ENCODE assay signal across 11 mouse cellular contexts in the genomic region with DNA sequence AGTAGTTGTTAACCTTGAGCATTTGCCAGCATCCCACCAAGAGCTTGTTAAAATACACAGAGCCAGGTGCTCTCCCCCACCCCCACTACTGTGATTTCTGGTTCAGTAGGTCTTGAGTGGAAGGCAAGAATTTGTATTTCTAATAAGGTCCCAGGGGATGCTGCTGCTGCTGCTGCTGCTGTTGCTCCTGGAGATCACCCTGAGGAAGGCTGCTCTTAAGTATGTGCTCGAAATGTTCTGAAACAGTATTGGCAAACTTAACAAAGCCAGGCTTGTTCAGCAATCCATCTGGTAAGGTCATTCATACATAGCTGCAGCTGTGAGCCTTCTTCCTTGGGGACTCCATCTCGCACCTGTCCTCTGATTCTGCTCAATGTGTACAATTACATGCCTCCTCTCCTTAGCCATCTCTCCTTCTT.
DNase-seq lines count a peak whose midpoint lies in the region; ATAC-seq lines count a peak whose summit lies in the region.
"Had no signal": no experiment of that assay in that cellular context is flagged by ENCODE, and none has a peak within 500 bp of the region (broad histone marks: within the 10 kb centered on the region; RNA-seq: fewer than 3 reads in every experiment).

No protein-coding gene starts in this region.

- ATAC-seq in heart, embryonic 12.5 days (ENCODE audit: insufficient number of reproducible peaks, low FRiP score) = no peak
- ATAC-seq in embryonic facial prominence, embryonic 15.5 days (ENCODE audit: insufficient number of reproducible peaks, low FRiP score, low TSS enrichment, low read depth) = peak; percentile 44; the same call in 1 of the 2 replicates
- ATAC-seq in midbrain, embryonic 14.5 days (ENCODE audit: low FRiP score, low TSS enrichment) = 0 out of 2 replicates have a peak, but pooled peaks have one; percentile 28
- no peak for ATAC-seq in monocyte, adult 5-6 weeks (replicated peaks; ENCODE audit: insufficient number of reproducible peaks, low FRiP score, low TSS enrichment, poor library complexity, severe bottlenecking)

- H3K4me1 ChIP-seq in heart, embryonic 12.5 days (replicated peaks) = no peaks in the 10 kb centered on the region
- H3K4me1 ChIP-seq in embryonic facial prominence, embryonic 15.5 days = peaks cover 9% of the 10 kb centered on the region
- peaks cover 6% of the 10 kb centered on the region; the same call in 1 of the 2 replicates for H3K4me1 ChIP-seq in midbrain, embryonic 14.5 days (ENCODE audit: control insufficient read depth, insufficient read depth, low read length)
- H3K4me1 ChIP-seq: megakaryocyte, embryonic 14.5 days had no signal

- H3K27ac ChIP-seq in heart, embryonic 12.5 days (ENCODE audit: poor library complexity, severe bottlenecking) = no peak overlapping the region
- H3K27ac ChIP-seq in embryonic facial prominence, embryonic 15.5 days (replicated peaks) = no peak overlapping the region
- no peak overlapping the region for H3K27ac ChIP-seq in midbrain, embryonic 14.5 days (replicated peaks; ENCODE audit: low read depth, low read length)
- H3K27ac ChIP-seq: forebrain, embryonic 10.5 days; kidney, postnatal 0 days had no signal

- H3K27me3 ChIP-seq in heart, embryonic 12.5 days (replicated peaks) = no peaks in the 10 kb centered on the region
- H3K27me3 ChIP-seq in embryonic facial prominence, embryonic 15.5 days = no peaks in the 10 kb centered on the region
- no peaks in the 10 kb centered on the region for H3K27me3 ChIP-seq in midbrain, embryonic 14.5 days (ENCODE audit: control insufficient read depth, insufficient read depth, low read length)
- H3K27me3 ChIP-seq: megakaryocyte, embryonic 14.5 days had no signal

- DNase-seq in heart, adult 18-20 months = peak; percentile 22 to 23
- DNase-seq in brain, adult 2 months (ENCODE audit: low read depth, low spot score) = peak; percentile 22
- DNase-seq in midbrain, embryonic 14.5 days = peak; percentile 52
- no peak for DNase-seq in lung, postnatal 10 days
- DNase-seq: thymus, postnatal 14 days had no signal

- no peak overlapping the region for H3K4me3 ChIP-seq in heart, embryonic 12.5 days
- no peak overlapping the region for H3K4me3 ChIP-seq in embryonic facial prominence, embryonic 15.5 days (replicated peaks)
- no peak overlapping the region for H3K4me3 ChIP-seq in midbrain, embryonic 14.5 days (replicated peaks; ENCODE audit: low read depth, low read length)
- H3K4me3 ChIP-seq: forebrain, embryonic 10.5 days; megakaryocyte, embryonic 14.5 days had no signal

- WGBS in heart, embryonic 12.5 days = 62% methylated on average over 2 of the region's 2 CpGs
- 41% methylated on average over 2 of the region's 2 CpGs for WGBS in embryonic facial prominence, embryonic 15.5 days
- WGBS in midbrain, embryonic 14.5 days = 36% methylated on average over 2 of the region's 2 CpGs

- no peaks in the 10 kb centered on the region for H3K36me3 ChIP-seq in heart, embryonic 12.5 days
- no peaks in the 10 kb centered on the region for H3K36me3 ChIP-seq in embryonic facial prominence, embryonic 15.5 days
- H3K36me3 ChIP-seq in midbrain, embryonic 14.5 days (ENCODE audit: control insufficient read depth, insufficient read depth, low read length) = no peaks in the 10 kb centered on the region
- H3K36me3 ChIP-seq: forebrain, embryonic 10.5 days had no signal

- H3K9ac ChIP-seq in heart, embryonic 12.5 days = no peak overlapping the region
- no peak overlapping the region for H3K9ac ChIP-seq in embryonic facial prominence, embryonic 15.5 days
- H3K9ac ChIP-seq in midbrain, embryonic 14.5 days (replicated peaks; ENCODE audit: low read length) = no peak overlapping the region

- no peak overlapping the region for H3K4me2 ChIP-seq in heart, embryonic 12.5 days
- no peak overlapping the region for H3K4me2 ChIP-seq in embryonic facial prominence, embryonic 15.5 days (replicated peaks)
- H3K4me2 ChIP-seq in midbrain, embryonic 14.5 days (ENCODE audit: low read length) = no peak overlapping the region

- H3K9me3 ChIP-seq in heart, embryonic 12.5 days (replicated peaks) = no peaks in the 10 kb centered on the region
- H3K9me3 ChIP-seq in embryonic facial prominence, embryonic 15.5 days (replicated peaks) = no peaks in the 10 kb centered on the region
- no peaks in the 10 kb centered on the region for H3K9me3 ChIP-seq in midbrain, embryonic 14.5 days (ENCODE audit: control insufficient read depth, low read length)
- H3K9me3 ChIP-seq: forebrain, embryonic 10.5 days had no signal

Comparison
In these comparisons a context has a peak if more than half of its experiments do, and no peak if none do; other contexts are left out.
1. ATAC-seq: peak in embryonic facial prominence, embryonic 15.5 days (single experiment) and midbrain, embryonic 14.5 days (single experiment); none in heart, embryonic 12.5 days (single experiment) and monocyte, adult 5-6 weeks (single experiment).